Mouse (Mus musculus) cortical plate, adult 2 months (tissue): ENCODE measurements around the gene Lix1l. TPM values are rescaled to one million over a fixed set of nuclear protein-coding genes. Genes with fewer than 3 reads are reported as not detected.

Source experiments
- H3K27ac ChIP-seq: fragments of 200-500 bp; 2 replicates; pipeline ENCODE4 v1.5.1; 2012; ENCODE audit warnings: low read length, control low read depth, inconsistent platforms; ENCODE audit not compliant: insufficient read depth
- H3K4me1 ChIP-seq: fragments of 200-500 bp; 2 replicates; pipeline ENCODE4 v1.6.1; 2011; ENCODE audit warnings: low read length; ENCODE audit not compliant: control insufficient read depth, insufficient read depth
- H3K4me3 ChIP-seq: fragments of 200-500 bp; 2 replicates; pipeline ENCODE4 v1.5.1; 2011; ENCODE audit warnings: mild to moderate bottlenecking, low read length, control low read depth; ENCODE audit not compliant: insufficient read depth
- CTCF ChIP-seq: fragments of 200-500 bp; IDR thresholded peaks from 2 replicates; pipeline ENCODE4 v1.5.1; 2011; ENCODE audit warnings: mild to moderate bottlenecking, control low read depth, low read length; ENCODE audit not compliant: insufficient read depth; ENCODE audit errors: extremely low read depth
- POLR2A ChIP-seq: fragments of 200-500 bp; IDR thresholded peaks from 2 replicates; pipeline ENCODE4 v1.6.1; 2011; ENCODE audit warnings: mild to moderate bottlenecking, low read length, control low read depth; ENCODE audit not compliant: insufficient read depth; ENCODE audit errors: extremely low read depth
- polyA plus RNA-seq: library from polyadenylated mRNA; depleted of rRNA; stranded (reverse); fragments of >200 nt; gene quantifications from 2 replicates; pipeline ENCODE4 v1.2.3, GENCODE M21; 2012

The Lix1l gene
- polyA plus RNA-seq, 1 experiment = 20.9 TPM

DNA sequence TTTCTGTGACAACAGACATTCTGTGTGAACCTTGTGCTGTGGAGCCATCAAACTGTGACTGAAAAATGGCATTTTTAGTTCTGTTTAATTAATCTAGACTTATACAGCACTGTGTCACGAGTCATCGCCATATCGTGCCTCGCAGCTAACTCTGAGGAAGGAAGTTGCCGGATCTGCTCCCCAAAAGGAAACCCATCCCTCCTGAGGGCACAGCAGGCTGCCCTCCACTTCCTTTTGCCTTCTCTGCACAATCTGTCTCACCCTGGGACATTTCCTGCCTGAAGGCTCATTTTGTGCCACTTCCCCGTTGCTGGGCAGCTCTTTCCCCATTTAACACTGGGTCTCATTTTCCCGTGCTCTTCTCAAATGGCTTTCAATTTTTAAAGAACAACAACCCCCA, 36.3 kb upstream of the Lix1l start:
- H3K4me1 ChIP-seq = no peaks in the 10 kb centered on the region
- peak overlapping the region; percentile 74; the same call in 1 of the 2 replicates for H3K27ac ChIP-seq
- H3K4me3 ChIP-seq = no peak overlapping the region
- TF ChIP-seq CTCF (no peak), POLR2A (no peak)

GRCm38 (mm10) chr3:96565105-96565504, 35.8 kb upstream of the Lix1l start:
- TF ChIP-seq POLR2A (no peak), CTCF (no peak)
- Histone ChIP-seq H3K4me3 (no peak overlapping the region), H3K27ac (no peak overlapping the region)

GRCm38 (mm10) chr3:96566661-96567450, 34.1 kb upstream of the Lix1l start:
- Histone ChIP-seq H3K4me1 (no peaks in the 10 kb centered on the region), H3K27ac (no peak overlapping the region), H3K4me3 (no peak overlapping the region)
- no peak for TF ChIP-seq CTCF
- TF ChIP-seq POLR2A = no peak

More at GRCm38 (mm10) chr3:96565105-96565504, 35.8 kb upstream of the Lix1l start:
- H3K4me1 ChIP-seq = no peaks in the 10 kb centered on the region

- TF ChIP-seq POLR2A (no peak), CTCF (no peak)
- Histone ChIP-seq H3K4me3 (no peak overlapping the region), H3K4me1 (no peaks in the 10 kb centered on the region), H3K27ac (no peak overlapping the region)
These were observed 32.3 kb upstream of the Lix1l start for GRCm38 (mm10) chr3:96568605-96569004.

DNA sequence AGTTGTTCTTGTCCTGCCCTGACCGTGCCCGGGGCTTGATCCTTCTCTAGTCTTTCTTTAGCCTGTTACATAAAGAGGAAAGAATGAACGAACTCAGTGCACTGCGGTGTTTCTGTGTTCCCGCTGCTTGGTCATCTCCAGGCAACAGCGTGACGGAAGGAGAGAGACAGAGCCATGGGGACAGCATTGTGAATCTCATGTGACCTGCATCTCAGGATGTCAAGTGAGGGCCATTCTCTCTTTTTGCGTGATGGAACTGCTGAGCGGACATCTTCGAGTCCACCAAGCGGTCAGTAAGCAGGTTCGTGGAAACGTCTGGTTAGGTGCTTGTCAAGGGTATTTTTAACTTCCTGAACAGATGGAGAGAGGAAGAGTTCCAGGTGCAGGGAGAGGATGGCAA, 31.4 kb upstream of the Lix1l start:
- no peak overlapping the region for H3K27ac ChIP-seq
- H3K4me1 ChIP-seq = no peaks in the 10 kb centered on the region
- H3K4me3 ChIP-seq = no peak overlapping the region
- no peak for TF ChIP-seq POLR2A
- no peak for TF ChIP-seq CTCF

DNA sequence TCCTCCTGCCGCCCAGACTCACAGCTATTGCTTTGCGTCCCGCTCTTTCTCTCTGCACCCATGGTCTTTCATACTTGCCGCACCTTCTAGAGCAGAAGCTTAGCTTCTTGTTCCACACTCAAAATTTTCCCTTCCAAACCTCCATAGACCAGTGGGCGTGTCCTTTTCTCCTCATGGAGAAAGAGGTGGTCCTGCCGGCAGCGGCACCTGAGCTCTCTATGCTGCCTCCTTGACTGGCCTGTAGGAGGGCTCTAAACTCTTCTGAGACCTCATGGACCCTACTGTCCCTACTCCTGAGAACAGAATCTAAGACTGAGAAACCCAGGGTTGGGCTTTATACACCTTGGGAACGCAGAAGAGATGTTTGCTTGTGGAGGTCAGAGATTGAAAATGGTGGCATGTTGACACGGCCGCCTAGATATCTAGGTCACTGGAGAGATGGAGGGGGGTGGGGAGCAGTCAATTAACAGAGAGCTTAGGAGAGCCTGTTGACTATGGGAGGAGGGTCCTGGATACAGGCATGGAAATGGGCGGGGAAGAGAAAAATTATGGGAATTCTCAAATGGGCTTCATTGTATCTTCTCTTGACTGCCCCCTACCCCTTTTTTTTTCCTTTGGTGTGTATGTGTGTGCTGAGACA, 30.9 kb upstream of the Lix1l start:
- TF ChIP-seq POLR2A (no peak), CTCF (no peak)
- H3K4me3 ChIP-seq = no peak overlapping the region
- H3K4me1 ChIP-seq = no peaks in the 10 kb centered on the region

GRCm38 (mm10) chr3:96570643-96571042, 30.3 kb upstream of the Lix1l start:
- TF ChIP-seq POLR2A (no peak), CTCF (no peak)
- H3K4me3 ChIP-seq = no peak overlapping the region

More for the DNA sequence above, 30.9 kb upstream of the Lix1l start:
- no peak overlapping the region for H3K27ac ChIP-seq

DNA sequence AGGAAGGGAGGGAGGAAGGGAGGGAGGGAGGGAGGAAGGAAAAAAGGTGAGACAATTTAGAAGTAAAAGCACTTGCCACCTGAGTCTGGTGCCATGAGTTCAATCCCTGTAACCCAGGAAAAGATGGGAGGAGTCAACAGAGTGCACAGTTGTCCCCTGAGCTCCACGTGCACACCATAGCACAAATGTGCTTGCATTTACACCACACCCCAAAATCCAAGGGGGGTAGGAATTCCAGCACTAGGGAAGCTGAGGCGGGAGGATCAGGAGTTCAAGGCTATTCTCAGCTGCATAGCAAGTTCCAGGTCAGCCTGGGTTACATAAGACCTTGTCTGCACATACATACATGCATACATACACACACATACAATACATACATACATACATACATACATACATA, 29.6 kb upstream of the Lix1l start:
- Histone ChIP-seq H3K4me3 (no peak overlapping the region), H3K4me1 (no peaks in the 10 kb centered on the region), H3K27ac (no peak overlapping the region)
- TF ChIP-seq CTCF (no peak), POLR2A (no peak)

More at GRCm38 (mm10) chr3:96570643-96571042, 30.3 kb upstream of the Lix1l start:
- Histone ChIP-seq H3K27ac (no peak overlapping the region), H3K4me1 (no peaks in the 10 kb centered on the region)

DNA sequence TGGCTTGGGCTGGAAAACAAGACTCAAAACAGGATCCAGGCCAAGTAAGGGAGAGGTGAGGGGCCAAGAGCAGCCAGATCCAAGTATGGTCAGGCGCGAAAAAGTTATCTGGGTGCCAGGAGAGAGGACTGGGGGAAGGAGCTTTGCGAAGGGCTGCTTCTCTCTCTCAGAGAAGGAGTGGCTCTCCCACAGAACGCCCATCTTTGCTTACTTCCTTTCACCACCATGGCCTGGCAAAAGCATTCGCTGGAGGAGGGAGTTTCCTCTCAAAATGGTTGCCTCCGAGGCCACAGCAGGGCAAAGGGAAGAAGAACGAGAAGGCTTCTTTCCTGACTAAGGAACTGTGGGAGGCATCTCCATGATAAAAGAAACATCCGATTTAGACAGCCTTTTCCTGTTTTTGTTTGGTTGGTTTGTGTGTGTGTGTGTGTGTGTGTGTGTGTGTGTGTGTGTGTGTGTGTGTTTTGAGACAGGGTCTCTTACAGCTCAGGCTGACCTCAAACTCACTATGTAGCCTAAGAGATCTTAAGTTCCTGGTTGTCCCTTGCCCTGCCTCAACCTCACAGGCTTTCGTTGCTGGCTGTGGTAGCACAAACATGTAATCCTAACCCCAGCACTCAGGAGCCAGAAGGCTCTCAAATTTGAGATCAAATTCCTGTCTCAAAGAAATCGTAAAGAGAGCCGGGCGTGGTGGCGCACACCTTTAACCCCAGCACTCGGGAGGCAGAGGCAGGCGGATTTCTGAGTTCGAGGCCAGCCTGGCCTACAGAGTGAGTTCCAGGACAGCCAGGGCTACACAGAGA, 28.9 kb upstream of the Lix1l start:
- Histone ChIP-seq H3K4me3 (no peak overlapping the region), H3K4me1 (peaks cover under 1% of the 10 kb centered on the region), H3K27ac (no peak overlapping the region)
- TF ChIP-seq POLR2A (no peak), CTCF (no peak)
